Mouse (Mus musculus) forebrain, embryonic 11.5 days (tissue): ENCODE measurements around the gene Cyp4f16. TPM values are rescaled to one million over a fixed set of nuclear protein-coding genes. Genes with fewer than 3 reads are reported as not detected.

ENCODE experiments used
- ATAC-seq: fragments of 200-750 bp; cut with Nextera tagmentation; replicated peaks from 2 replicates; pipeline ENCODE4 v1.8.0; 2017; ENCODE audit warnings: moderate TSS enrichment; ENCODE audit not compliant: low FRiP score
- DNase-seq: peaks from one replicate; pipeline ENCODE4 v3.0.0-alpha.2; 2017; ENCODE audit warnings: low spot score
- H3K27ac ChIP-seq: fragments of 300-500 bp; sonication (generic); 2 replicates; pipeline ENCODE4 v1.5.1; 2014; ENCODE audit warnings: low read depth, low read length
- H3K27me3 ChIP-seq: fragments of 300-500 bp; sonication (generic); 2 replicates; pipeline ENCODE4 v1.6.1; 2014; ENCODE audit warnings: mild to moderate bottlenecking, low read length, mixed read lengths; ENCODE audit not compliant: control insufficient read depth, insufficient read depth
- H3K36me3 ChIP-seq: fragments of 300-500 bp; sonication (generic); 2 replicates; pipeline ENCODE4 v1.6.1; 2014; ENCODE audit warnings: mild to moderate bottlenecking, low read length, moderate library complexity, mixed read lengths; ENCODE audit not compliant: control insufficient read depth, insufficient read depth
- H3K4me1 ChIP-seq: fragments of 300-500 bp; sonication (generic); replicated peaks from 2 replicates; pipeline ENCODE4 v1.6.1; 2014; ENCODE audit warnings: low read length, mixed read lengths; ENCODE audit not compliant: control insufficient read depth, insufficient read depth
- H3K4me2 ChIP-seq: fragments of 300-500 bp; sonication (generic); 2 replicates; pipeline ENCODE4 v1.6.1; 2014; ENCODE audit warnings: low read depth, mild to moderate bottlenecking, low read length, moderate library complexity, mixed read lengths; ENCODE audit not compliant: severe bottlenecking
- H3K4me3 ChIP-seq: fragments of 300-500 bp; sonication (generic); 2 replicates; pipeline ENCODE4 v1.5.1; 2014; ENCODE audit warnings: low read depth, low read length
- H3K9ac ChIP-seq: fragments of 300-500 bp; sonication (generic); 2 replicates; pipeline ENCODE4 v1.6.1; 2014; ENCODE audit warnings: low read length
- H3K9me3 ChIP-seq: fragments of 300-500 bp; sonication (generic); 2 replicates; pipeline ENCODE4 v1.6.1; 2016; ENCODE audit warnings: low read length, mixed read lengths; ENCODE audit not compliant: control insufficient read depth
- WGBS: fragments of 180-500 bp; shearing (Covaris S2); extraction: QIAGEN DNeasy Blood & Tissue Kit; methylation state at CpG from one replicate; pipeline ENCODE4 v1.1.7; 2014; 5-methylcytosine and 5-hydroxymethylcytosine counted together
- polyA plus RNA-seq: library from polyadenylated mRNA; unstranded; fragments of >200 nt; fragmentation: Nextera tagmentation; extraction: Ambion mirVana; gene quantifications from 2 replicates; pipeline ENCODE4 v1.2.1, GENCODE M21; 2014

Gene Cyp4f16
- polyA plus RNA-seq, 1 experiment from 2014 or later, result 13.4 TPM

DNA sequence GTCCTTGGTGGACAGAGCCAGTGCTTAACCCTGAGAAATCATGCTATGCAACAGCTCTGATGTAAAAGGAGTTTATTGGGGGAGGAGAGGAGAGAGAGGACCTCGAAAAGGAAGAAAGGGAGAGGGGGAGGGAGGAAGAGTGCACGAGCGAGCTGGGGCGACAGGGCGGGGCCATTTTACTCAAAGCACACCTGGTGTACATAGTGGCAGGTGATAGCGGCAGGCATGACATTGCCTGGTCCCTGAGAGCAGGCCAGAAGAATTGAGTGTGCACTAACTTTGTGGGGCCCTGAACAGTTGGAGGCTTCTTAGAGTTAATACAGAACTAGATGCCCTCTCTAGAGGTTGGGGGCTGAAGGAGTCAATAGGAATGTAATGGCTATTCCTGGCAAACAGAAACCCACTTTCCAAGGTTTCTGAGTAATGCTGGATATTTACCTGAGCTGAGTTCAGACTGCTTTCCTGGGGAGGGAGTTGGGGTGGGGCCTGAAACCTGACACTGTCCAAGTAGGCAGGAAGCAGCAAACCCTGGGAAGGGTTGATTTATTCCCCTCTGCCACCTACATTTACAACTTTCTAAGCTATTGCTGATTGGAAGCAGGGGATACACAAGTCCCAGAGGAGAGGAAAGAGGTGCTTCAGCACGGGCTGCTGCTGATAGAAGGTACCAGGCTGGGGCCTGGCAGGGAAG is 41.3 kb downstream of the Cyp4f16 start:
- DNase-seq, result no peak
- Histone ChIP-seq H3K27ac (no peak overlapping the region), H3K4me1 (no peaks in the 10 kb centered on the region), H3K27me3 (no peaks in the 10 kb centered on the region), H3K9ac (no peak overlapping the region), H3K36me3 (no peaks in the 10 kb centered on the region), H3K9me3 (no peaks in the 10 kb centered on the region), H3K4me3 (no peak overlapping the region), H3K4me2 (no peak overlapping the region)
- no peak for ATAC-seq
- WGBS, result 78% methylated on average over 7 of the region's 7 CpGs

DNA sequence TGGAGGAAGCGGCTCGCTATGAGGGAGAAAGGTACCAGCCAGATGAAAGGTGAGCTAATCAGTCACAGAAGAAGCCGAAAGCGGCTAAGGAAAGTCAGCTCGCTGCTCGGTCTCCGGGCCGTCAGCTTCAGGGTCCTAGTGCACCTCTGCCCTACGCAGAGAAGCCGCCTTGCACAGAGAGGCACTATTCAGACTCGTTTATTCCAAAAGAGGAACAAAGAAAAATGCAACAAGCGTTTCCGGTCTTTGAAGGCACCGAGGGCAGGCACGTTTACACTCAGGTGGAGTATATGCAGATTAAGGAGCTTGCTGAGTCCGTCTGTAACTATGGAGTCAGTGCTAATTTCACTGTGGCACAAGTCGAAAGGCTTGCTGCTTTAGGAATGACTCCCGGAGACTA is 60.1 kb downstream of the Cyp4f16 start:
- no peak for DNase-seq

More for the DNA sequence above, 60.1 kb downstream of the Cyp4f16 start:
- WGBS, result 89% methylated on average over 18 of the region's 18 CpGs
- Histone ChIP-seq H3K27ac (no peak overlapping the region), H3K4me2 (no peak overlapping the region), H3K4me1 (no peaks in the 10 kb centered on the region), H3K36me3 (no peaks in the 10 kb centered on the region), H3K9me3 (no peaks in the 10 kb centered on the region; the same call in 1 of the 2 replicates), H3K4me3 (no peak overlapping the region), H3K27me3 (no peaks in the 10 kb centered on the region), H3K9ac (no peak overlapping the region)
- ATAC-seq, result no peak

Other genes starting within 250 kb of the Cyp4f16 start
- gene Akap8, start 215.3 kb upstream of the Cyp4f16 start, polyA plus RNA-seq, result 70.5 and 78.4 TPM in 2 replicates
- gene Akap8l, start 186.0 kb upstream of the Cyp4f16 start, polyA plus RNA-seq, result 81.4 and 82.2 TPM in 2 replicates
- 55.2 and 56.2 TPM in 2 replicates for gene Wiz, start 147.1 kb upstream of the Cyp4f16 start, polyA plus RNA-seq
- 0.21 and 0.47 TPM in 2 replicates for gene Rasal3, start 133.0 kb upstream of the Cyp4f16 start, polyA plus RNA-seq
- gene Pglyrp2, start 112.4 kb upstream of the Cyp4f16 start, polyA plus RNA-seq, result 0.11 TPM in 1 of 2 replicates, not detected in the other
- gene Cyp4f39, start 83.8 kb upstream of the Cyp4f16 start, polyA plus RNA-seq, result 0.28 and 0.33 TPM in 2 replicates
- gene Cyp4f17, start 30.5 kb upstream of the Cyp4f16 start, polyA plus RNA-seq, result 6.6 and 7.9 TPM in 2 replicates
- not detected in 2 replicates for gene Cyp4f37, start 84.8 kb downstream of the Cyp4f16 start, polyA plus RNA-seq
- gene Cyp4f40, start 122.3 kb downstream of the Cyp4f16 start, polyA plus RNA-seq, result not detected in 2 replicates
- gene Cyp4f15, start 149.1 kb downstream of the Cyp4f16 start, polyA plus RNA-seq, result 1.1 and 1.8 TPM in 2 replicates